Mouse (Mus musculus): ENCODE data around the gene Asb2.

DNA sequence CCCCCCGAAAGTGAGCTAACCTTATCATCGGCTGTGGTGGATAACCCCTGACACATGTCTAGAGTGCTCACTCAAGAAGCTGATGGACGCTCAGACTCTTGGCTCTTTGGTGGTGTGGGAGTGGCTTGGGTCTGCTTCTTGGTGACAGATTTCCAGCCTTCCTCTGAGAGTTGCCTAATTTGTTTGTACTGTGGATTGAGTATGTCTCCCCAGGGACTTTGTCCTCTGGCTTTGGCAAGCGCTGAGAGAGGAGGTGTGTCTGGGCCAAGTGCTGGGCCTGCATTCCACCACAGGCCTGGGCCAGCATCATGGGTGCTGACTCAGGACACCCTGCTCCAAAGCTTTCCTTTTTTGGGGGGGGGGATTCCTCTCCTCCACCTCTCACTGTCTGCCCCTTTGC is 73.9 kb downstream of the Asb2 start:
- no peak for TF ChIP-seq CTCF (conservative IDR thresholded peaks at IDR 0.05; ENCODE audit: insufficient read depth, insufficient read length, low read depth, low read length)
- no peak for TF ChIP-seq POLR2A (IDR thresholded peaks at IDR 0.05; ENCODE audit: low read depth, low read length)
